Mouse (Mus musculus): ENCODE measurements around the gene Eps8.

DNA sequence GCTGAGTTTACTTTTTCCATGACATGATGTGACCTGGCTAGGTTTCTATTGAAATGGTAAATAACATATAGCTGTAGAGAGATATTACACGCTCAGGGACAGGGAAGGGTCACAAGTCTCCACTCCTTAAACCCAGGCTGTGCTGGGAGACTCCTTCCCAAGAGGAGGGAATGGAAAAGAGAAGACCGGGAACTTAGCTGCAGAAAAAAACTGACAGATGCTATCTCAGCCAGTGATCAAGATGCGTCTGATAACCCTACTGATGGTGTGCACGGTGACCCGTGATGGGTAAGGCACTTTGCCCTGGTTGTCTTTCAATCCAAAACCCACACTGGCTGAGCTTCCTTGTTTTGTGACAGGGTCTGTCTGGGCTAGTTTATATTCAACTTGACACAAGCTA lies 9.8 kb downstream of the Eps8 start:
- TF ChIP-seq CTCF (IDR thresholded peaks at IDR 0.05; ENCODE audit: extremely low read depth, insufficient read depth, low read length) (no peak), POLR2A (IDR thresholded peaks at IDR 0.05; ENCODE audit: extremely low read depth, insufficient read depth, low read length) (no peak)

All from cortical plate, adult 2 months (tissue).